Mouse (Mus musculus) liver, adult 2 months (tissue): Measurements from ENCODE around the gene Tsc2. TPM values are rescaled to one million over a fixed set of nuclear protein-coding genes. Genes with fewer than 3 reads are reported as not detected.
A peak's percentile ranks its signal among the peaks of the same experiment; 100 is the strongest.

ENCODE experiments used
- DNase-seq: peaks from one replicate; pipeline ENCODE4 v3.0.0-alpha.2; 2011; ENCODE audit warnings: low read depth, low spot score; ENCODE audit errors: extremely low read depth
- H3K27ac ChIP-seq: fragments of 200-500 bp; replicated peaks from 2 replicates; pipeline ENCODE4 v1.5.1; 2012; ENCODE audit warnings: low read depth, mild to moderate bottlenecking, control low read depth, inconsistent platforms, low read length; ENCODE audit not compliant: insufficient read depth
- H3K27me3 ChIP-seq: fragments of 200-500 bp; 2 replicates; pipeline ENCODE4 v1.6.1; 2012; ENCODE audit warnings: mild to moderate bottlenecking, moderate library complexity, low read length, inconsistent platforms; ENCODE audit not compliant: control insufficient read depth, insufficient read depth
- H3K36me3 ChIP-seq: fragments of 200-500 bp; 2 replicates; pipeline ENCODE4 v1.6.1; 2012; ENCODE audit warnings: low read length, inconsistent platforms; ENCODE audit not compliant: control insufficient read depth, insufficient read depth
- H3K4me1 ChIP-seq: fragments of 200-500 bp; 2 replicates; pipeline ENCODE4 v1.6.1; 2011; ENCODE audit warnings: low read length; ENCODE audit not compliant: control insufficient read depth, insufficient read depth
- H3K4me3 ChIP-seq: fragments of 200-500 bp; 2 replicates; pipeline ENCODE4 v1.5.1; 2011; ENCODE audit warnings: low read depth, mild to moderate bottlenecking, control low read depth, low read length, moderate library complexity; ENCODE audit not compliant: insufficient read depth
- H3K79me2 ChIP-seq: fragments of 200-500 bp; 2 replicates; pipeline ENCODE4 v1.6.1; 2012; ENCODE audit warnings: inconsistent platforms, mild to moderate bottlenecking, low read length, moderate library complexity; ENCODE audit not compliant: control insufficient read depth, insufficient read depth
- H3K9ac ChIP-seq: fragments of 200-500 bp; 2 replicates; pipeline ENCODE4 v1.6.1; 2012; ENCODE audit warnings: low read depth, mild to moderate bottlenecking, control low read depth, inconsistent platforms, low read length
- CTCF ChIP-seq: fragments of 200-500 bp; IDR thresholded peaks from 2 replicates; pipeline ENCODE4 v1.5.1; 2011; ENCODE audit warnings: low read depth, low read length, control low read depth
- POLR2A ChIP-seq: fragments of 200-500 bp; IDR thresholded peaks from 2 replicates; pipeline ENCODE4 v1.6.1; 2011; ENCODE audit warnings: low read length, control low read depth; ENCODE audit not compliant: insufficient read depth; ENCODE audit errors: extremely low read depth
- WGBS: fragments of 180-500 bp; shearing (Covaris S2); methylation state at CpG from one replicate; pipeline ENCODE4 v1.1.7; 2018; 5-methylcytosine and 5-hydroxymethylcytosine counted together
- polyA plus RNA-seq: library from polyadenylated mRNA; depleted of rRNA; stranded (reverse); fragments of >200 nt; gene quantifications from 2 replicates; pipeline ENCODE4 v1.2.3, GENCODE M21; 2012
- total RNA-seq: library from RNA; depleted of rRNA; stranded (reverse); fragments of >200 nt; gene quantifications from 2 replicates; pipeline ENCODE4 v1.2.3, GENCODE M21; 2014

Tsc2 gene
- total and polyA plus RNA-seq, 2 experiments = 19.5 to 79.3 TPM

DNA sequence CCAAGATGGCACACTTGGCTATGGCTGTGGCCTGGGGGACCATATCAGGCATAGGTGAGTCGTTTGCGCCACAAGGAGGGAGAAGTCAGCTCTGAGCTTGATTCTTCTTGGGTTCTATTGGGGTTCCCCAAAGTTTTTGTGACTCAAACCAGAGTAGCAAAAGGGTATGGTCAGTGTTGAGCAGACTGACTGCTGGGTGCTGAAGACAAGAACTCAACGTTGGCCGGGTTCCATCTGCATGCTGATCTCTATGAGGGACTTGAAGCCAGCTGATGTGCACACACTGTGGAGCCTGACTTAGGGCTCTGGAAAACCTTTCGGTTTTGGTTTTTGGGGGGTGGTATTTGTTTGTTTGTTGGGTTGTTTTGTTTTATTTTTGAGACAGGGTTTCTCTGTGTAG, 3.3 kb upstream of the Tsc2 start:
- DNase-seq = no peak
- peaks cover 3% of the 10 kb centered on the region; the same call in 1 of the 2 replicates for H3K79me2 ChIP-seq
- WGBS = 85% methylated on average over 5 of the region's 5 CpGs

DNA sequence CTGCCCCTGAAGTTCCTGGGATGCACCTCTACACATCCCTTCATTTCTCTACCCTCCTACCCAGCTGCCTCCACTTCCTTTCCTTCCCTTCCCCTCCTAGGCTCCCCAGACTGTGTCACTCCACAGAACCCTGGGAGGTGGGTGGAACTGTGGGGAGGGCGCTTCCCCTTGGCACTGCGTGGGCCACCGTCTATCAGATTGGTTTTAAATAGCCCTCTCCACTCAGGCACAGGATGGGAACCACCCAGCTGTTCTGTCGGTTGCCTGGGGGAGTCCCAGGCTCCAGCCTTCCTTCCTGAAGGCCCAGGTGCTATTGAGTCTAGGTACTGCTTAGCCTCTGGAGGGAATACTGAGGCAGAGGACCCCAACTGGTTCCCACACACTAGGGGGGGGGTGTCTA, 2.6 kb upstream of the Tsc2 start:
- H3K79me2 ChIP-seq = peaks cover 3% of the 10 kb centered on the region; the same call in 1 of the 2 replicates
- H3K9ac ChIP-seq = no peak overlapping the region
- no peaks in the 10 kb centered on the region for H3K27me3 ChIP-seq
- H3K4me3 ChIP-seq = no peak overlapping the region
- H3K27ac ChIP-seq = no peak overlapping the region
- 76% methylated on average over 4 of the region's 4 CpGs for WGBS
- no peaks in the 10 kb centered on the region for H3K36me3 ChIP-seq
- DNase-seq = no peak
- peaks cover 13% of the 10 kb centered on the region for H3K4me1 ChIP-seq
- TF ChIP-seq CTCF (no peak), POLR2A (no peak)

More for the DNA sequence above, 3.3 kb upstream of the Tsc2 start:
- Histone ChIP-seq H3K27ac (no peak overlapping the region), H3K4me3 (no peak overlapping the region), H3K9ac (no peak overlapping the region), H3K27me3 (no peaks in the 10 kb centered on the region), H3K36me3 (peaks cover under 1% of the 10 kb centered on the region; the same call in 1 of the 2 replicates), H3K4me1 (peaks cover 13% of the 10 kb centered on the region)
- TF ChIP-seq POLR2A = no peak
- TF ChIP-seq CTCF = no peak

DNA sequence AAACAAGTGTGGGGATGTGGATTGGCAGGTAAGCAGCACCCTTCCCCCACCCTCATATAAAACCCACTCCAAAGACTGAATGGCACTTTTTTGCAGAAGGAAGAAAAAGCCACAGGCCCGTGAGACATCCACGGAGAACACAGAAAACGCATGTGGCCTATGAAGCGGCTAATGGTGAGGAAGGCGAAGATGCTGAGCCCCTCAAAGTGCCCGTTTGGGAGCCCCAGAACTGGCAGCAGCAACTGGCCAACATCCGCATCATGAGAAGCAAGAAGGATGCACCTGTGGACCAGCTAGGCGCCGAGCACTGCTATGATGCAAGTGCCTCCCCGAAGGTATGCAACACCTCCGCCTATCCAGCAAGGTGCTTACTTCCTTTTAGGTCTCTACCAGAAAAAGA, 1.4 kb upstream of the Tsc2 start:
- no peak for DNase-seq
- H3K4me3 ChIP-seq = no peak overlapping the region
- H3K4me1 ChIP-seq = peaks cover 13% of the 10 kb centered on the region
- H3K27me3 ChIP-seq = no peaks in the 10 kb centered on the region
- TF ChIP-seq POLR2A (no peak), CTCF (no peak)
- no peaks in the 10 kb centered on the region for H3K36me3 ChIP-seq
- H3K9ac ChIP-seq = no peak overlapping the region
- H3K79me2 ChIP-seq = peaks cover 3% of the 10 kb centered on the region; the same call in 1 of the 2 replicates
- H3K27ac ChIP-seq = 0 out of 2 replicates have a peak overlapping the region, but pooled peaks have one; percentile 76
- 96% methylated on average over 11 of the region's 11 CpGs for WGBS

DNA sequence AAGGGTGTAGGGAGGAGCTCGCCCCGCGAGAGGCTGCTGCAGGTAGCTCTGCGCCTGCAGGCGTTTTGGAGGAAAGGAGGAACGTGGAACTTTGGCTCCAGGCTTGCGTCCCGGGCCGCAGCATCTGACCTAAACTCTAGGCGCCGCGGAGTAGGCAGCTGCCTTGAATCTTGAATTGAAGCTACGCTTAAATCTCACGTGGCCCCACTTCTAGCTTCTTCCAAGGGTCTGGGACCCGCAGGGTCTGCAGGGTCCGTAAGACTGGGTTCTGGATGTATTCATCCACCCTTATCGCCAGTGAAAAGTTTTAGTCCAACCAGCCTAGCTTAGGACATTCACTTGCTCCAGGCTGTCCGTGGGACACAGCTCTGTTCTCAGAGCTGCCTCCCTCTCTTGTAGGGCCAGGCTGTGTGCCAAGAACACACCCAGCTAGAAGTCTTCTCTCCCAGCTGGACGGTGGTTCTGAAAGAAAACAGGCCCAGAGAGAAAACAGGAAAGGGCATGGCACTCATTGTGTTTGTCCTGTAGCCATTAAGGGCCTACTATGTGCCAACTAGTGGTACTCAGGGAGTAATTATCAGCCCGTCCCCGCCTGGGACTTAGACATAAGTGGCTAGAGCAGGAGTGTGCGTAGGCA, 501 bp upstream of the Tsc2 start:
- H3K27ac ChIP-seq = peak overlapping the region; percentile 76
- H3K4me1 ChIP-seq = peaks cover 13% of the 10 kb centered on the region
- no peak for TF ChIP-seq POLR2A
- TF ChIP-seq CTCF = no peak
- no peaks in the 10 kb centered on the region for H3K36me3 ChIP-seq
- 12% methylated on average over 22 of the region's 22 CpGs for WGBS
- peak; percentile 46 for DNase-seq
- H3K9ac ChIP-seq = peak overlapping the region; percentile 86
- peaks cover 3% of the 10 kb centered on the region; the same call in 1 of the 2 replicates for H3K79me2 ChIP-seq
- H3K27me3 ChIP-seq = no peaks in the 10 kb centered on the region
- H3K4me3 ChIP-seq = peak overlapping the region; percentile 88

DNA sequence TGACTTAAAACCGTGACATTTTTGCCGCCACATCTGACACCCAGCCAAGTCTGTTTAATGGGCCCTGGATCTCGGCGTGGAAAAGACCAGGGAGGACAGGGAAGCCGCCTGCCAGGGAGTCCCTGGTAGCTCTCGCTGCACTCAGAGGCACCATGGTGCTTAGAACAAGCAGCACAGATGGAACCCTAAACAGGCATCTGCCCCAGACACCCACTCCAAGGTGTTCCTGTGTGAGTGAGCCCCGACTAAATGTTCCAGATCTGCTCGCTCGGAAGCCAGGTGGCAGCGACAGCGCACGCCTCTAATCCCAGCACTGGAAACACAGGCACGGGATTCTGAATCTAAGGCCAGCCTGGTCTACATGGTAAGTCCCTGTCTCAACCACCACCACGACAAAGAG, 2.4 kb downstream of the Tsc2 start:
- Histone ChIP-seq H3K4me1 (peaks cover 10% of the 10 kb centered on the region), H3K9ac (no peak overlapping the region), H3K4me3 (no peak overlapping the region), H3K27me3 (no peaks in the 10 kb centered on the region), H3K27ac (no peak overlapping the region), H3K79me2 (peaks cover 3% of the 10 kb centered on the region; the same call in 1 of the 2 replicates), H3K36me3 (peaks cover 7% of the 10 kb centered on the region)
- TF ChIP-seq POLR2A = no peak
- no peak for TF ChIP-seq CTCF
- DNase-seq = no peak
- WGBS = 92% methylated on average over 14 of the region's 14 CpGs

DNA sequence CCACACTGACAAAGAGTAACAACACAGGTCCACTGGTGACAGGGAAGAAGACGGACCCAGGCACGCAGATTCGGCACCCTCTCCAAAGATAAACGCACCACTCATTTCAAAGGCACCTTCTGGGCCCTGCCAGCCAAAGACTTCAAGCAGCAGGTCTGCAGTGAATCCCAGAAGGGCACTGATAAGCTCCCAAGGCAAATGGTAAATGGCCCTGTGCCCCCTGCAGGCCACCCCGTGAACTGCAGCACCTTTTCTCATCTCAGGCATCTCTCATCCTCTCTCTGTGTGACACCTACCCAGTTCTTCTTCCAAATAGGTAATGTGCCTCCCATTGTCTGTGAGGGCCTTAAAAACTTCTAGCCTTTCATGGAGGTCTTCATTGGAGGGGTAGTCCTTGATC, 3.8 kb downstream of the Tsc2 start:
- TF ChIP-seq POLR2A (no peak), CTCF (peak; percentile 94)
- Histone ChIP-seq H3K9ac (no peak overlapping the region), H3K79me2 (peaks cover 3% of the 10 kb centered on the region; the same call in 1 of the 2 replicates), H3K4me3 (no peak overlapping the region), H3K4me1 (peaks cover 10% of the 10 kb centered on the region), H3K27me3 (no peaks in the 10 kb centered on the region), H3K36me3 (peaks cover 14% of the 10 kb centered on the region), H3K27ac (no peak overlapping the region)
- 47% methylated on average over 5 of the region's 5 CpGs for WGBS
- DNase-seq = peak; percentile 23
